Mouse (Mus musculus): Measurements from ENCODE around the gene Dppa1. TPM values are rescaled to one million over a fixed set of nuclear protein-coding genes. Genes with fewer than 3 reads are reported as not detected.

The Dppa1 gene
- polyA plus RNA-seq, 1 experiment from 2014 or later: not detected

DNA sequence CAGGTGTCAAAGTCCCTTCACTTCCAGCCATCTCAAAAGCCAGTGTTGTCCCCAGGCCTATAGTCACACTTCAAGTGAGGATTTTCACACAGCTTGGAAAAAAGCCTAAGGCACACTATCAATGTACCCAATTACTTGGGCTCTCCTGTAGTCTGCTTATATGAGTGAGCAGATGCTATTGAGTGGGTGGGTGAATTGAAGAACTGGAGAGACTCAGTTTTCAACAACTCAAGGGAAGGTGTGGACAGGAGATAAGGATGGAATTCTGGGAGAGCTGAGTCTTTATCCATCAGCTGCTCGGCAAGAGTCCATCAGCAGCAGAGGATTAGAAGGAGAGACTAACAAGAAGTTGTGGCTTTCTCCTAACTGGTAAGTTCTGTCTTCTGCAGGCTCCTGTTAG lies 57.7 kb downstream of the Dppa1 start, which contains the start of gene BC053393:
Gene BC053393, plus strand, starts transcription at position 210 of the 400 bp plus-strand sequence.
- Histone ChIP-seq H3K27ac (ENCODE audit: low read depth, low read length) (no peak within 1 kb of the TSS), H3K36me3 (ENCODE audit: control insufficient read depth, insufficient read depth, low read length) (no peaks in the 10 kb centered on the region), H3K4me1 (ENCODE audit: control insufficient read depth, insufficient read depth, low read length) (no peaks in the 10 kb centered on the region), H3K27me3 (ENCODE audit: control insufficient read depth, insufficient read depth, low read length) (no peaks in the 10 kb centered on the region), H3K4me2 (no peak within 1 kb of the TSS), H3K9me3 (replicated peaks; ENCODE audit: control insufficient read depth, low read length) (no peaks in the 10 kb centered on the region), H3K4me3 (ENCODE audit: low read depth, low read length) (no peak within 1 kb of the TSS), H3K9ac (ENCODE audit: low read depth, low read length) (no peak within 1 kb of the TSS)
- 7% methylated on average over 1 of the region's 1 CpGs for WGBS (ENCODE audit: insufficient replicate concordance)
- ATAC-seq (replicated peaks; ENCODE audit: insufficient number of reproducible peaks, low FRiP score, low TSS enrichment): no peak

DNA sequence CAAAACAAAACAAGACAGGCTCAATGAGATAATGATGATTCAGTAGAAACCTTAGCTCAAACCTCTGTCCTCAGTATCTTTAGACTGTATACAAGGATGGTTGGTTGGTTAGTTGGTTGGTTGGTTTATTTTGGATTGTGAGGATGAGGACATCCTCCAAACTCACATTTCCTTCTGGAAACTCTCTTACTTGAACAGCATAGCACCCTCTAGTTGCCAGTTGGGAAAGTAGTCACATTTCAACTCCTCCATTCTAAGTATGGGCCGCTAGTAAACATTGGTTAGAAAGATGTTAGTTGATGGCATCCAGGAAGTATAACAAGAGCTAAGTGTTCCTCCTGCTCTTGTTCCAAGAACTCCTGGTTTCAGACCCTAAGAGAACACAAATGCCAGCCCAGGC lies 60.0 kb downstream of the Dppa1 start:
- no peaks in the 10 kb centered on the region for H3K9me3 ChIP-seq (replicated peaks; ENCODE audit: control insufficient read depth, low read length)
- H3K4me1 ChIP-seq (ENCODE audit: control insufficient read depth, insufficient read depth, low read length): no peaks in the 10 kb centered on the region
- H3K36me3 ChIP-seq (ENCODE audit: control insufficient read depth, insufficient read depth, low read length): no peaks in the 10 kb centered on the region
- WGBS (ENCODE audit: insufficient replicate concordance): 72% methylated on average over 1 of the region's 1 CpGs
- no peaks in the 10 kb centered on the region for H3K27me3 ChIP-seq (ENCODE audit: control insufficient read depth, insufficient read depth, low read length)
- no peak overlapping the region for H3K27ac ChIP-seq (ENCODE audit: low read depth, low read length)
- H3K4me3 ChIP-seq (ENCODE audit: low read depth, low read length): no peak overlapping the region
- no peak overlapping the region for H3K9ac ChIP-seq (ENCODE audit: low read depth, low read length)
- no peak for ATAC-seq (replicated peaks; ENCODE audit: insufficient number of reproducible peaks, low FRiP score, low TSS enrichment)
- H3K4me2 ChIP-seq: no peak overlapping the region

DNA sequence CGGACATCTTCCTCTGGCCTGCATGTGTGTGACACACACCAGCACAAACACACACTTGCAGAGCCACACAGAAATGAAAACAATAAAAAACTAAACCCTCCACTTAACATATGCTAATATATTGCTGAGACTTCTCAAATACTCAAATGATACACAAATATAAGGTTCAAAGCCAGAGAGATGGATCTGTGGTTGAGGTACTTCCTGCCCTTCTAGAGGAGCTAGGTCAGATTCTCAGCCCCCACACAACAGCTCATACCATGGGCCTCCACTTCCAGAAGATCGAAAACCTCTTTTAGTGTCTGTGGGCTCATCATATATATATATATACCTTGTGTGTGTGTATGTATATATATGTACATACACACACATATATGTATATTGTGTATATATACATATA lies 63.1 kb downstream of the Dppa1 start:
- Histone ChIP-seq H3K36me3 (ENCODE audit: control insufficient read depth, insufficient read depth, low read length) (no peaks in the 10 kb centered on the region), H3K27me3 (ENCODE audit: control insufficient read depth, insufficient read depth, low read length) (no peaks in the 10 kb centered on the region), H3K27ac (ENCODE audit: low read depth, low read length) (no peak overlapping the region), H3K9me3 (replicated peaks; ENCODE audit: control insufficient read depth, low read length) (no peaks in the 10 kb centered on the region), H3K9ac (ENCODE audit: low read depth, low read length) (no peak overlapping the region), H3K4me2 (no peak overlapping the region), H3K4me3 (ENCODE audit: low read depth, low read length) (no peak overlapping the region), H3K4me1 (ENCODE audit: control insufficient read depth, insufficient read depth, low read length) (no peaks in the 10 kb centered on the region)
- WGBS (ENCODE audit: insufficient replicate concordance): 92% methylated on average over 2 of the region's 2 CpGs
- ATAC-seq (replicated peaks; ENCODE audit: insufficient number of reproducible peaks, low FRiP score, low TSS enrichment): no peak

DNA sequence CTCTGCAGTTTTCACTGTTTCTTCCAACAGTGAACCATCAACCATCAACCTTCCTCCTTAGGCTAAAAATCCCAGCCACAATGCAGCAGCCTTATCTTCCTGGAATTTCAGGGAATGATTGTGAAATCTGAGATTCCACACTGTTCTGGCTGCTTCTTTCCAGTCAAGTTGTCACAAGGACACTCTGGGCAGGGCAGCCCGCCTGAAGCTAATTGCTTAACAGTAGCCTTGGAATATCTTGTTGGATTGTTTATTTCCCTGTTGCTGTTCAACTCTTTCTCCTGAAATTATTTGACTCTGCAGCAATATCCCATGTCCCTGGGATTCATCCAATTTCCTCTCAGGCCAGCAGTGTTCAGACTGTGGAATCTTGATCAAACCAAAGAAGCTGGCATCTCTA lies 64.4 kb downstream of the Dppa1 start:
- H3K27me3 ChIP-seq (ENCODE audit: control insufficient read depth, insufficient read depth, low read length): no peaks in the 10 kb centered on the region
- H3K36me3 ChIP-seq (ENCODE audit: control insufficient read depth, insufficient read depth, low read length): no peaks in the 10 kb centered on the region
- no peaks in the 10 kb centered on the region for H3K4me1 ChIP-seq (ENCODE audit: control insufficient read depth, insufficient read depth, low read length)
- no peak for ATAC-seq (replicated peaks; ENCODE audit: insufficient number of reproducible peaks, low FRiP score, low TSS enrichment)
- H3K9me3 ChIP-seq (replicated peaks; ENCODE audit: control insufficient read depth, low read length): no peaks in the 10 kb centered on the region
- WGBS (ENCODE audit: insufficient replicate concordance): 40% methylated on average over 1 of the region's 1 CpGs
- H3K9ac ChIP-seq (ENCODE audit: low read depth, low read length): no peak overlapping the region
- H3K4me2 ChIP-seq: no peak overlapping the region
- no peak overlapping the region for H3K27ac ChIP-seq (ENCODE audit: low read depth, low read length)
- no peak overlapping the region for H3K4me3 ChIP-seq (ENCODE audit: low read depth, low read length)

DNA sequence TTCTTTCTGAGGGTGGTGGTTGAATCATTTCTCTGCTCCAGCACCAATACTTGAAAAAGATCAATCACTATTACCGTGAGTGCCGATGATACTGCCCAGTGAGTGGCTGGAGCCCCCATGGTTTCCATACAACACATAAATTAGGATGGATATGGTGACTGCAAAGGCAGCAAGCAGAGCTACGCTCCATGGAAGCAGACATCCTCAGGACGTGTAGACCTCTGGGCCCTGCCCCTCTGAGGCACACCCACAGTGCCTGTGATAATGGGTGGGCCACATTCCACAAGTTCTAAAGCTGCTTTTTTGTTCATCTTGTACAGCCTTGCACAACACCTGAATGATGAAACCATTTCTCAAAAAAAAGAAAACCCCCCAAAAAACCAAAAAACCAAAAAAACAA lies 68.0 kb downstream of the Dppa1 start:
- 79% methylated on average over 4 of the region's 4 CpGs for WGBS (ENCODE audit: insufficient replicate concordance)

More for the DNA sequence above, 68.0 kb downstream of the Dppa1 start:
- no peaks in the 10 kb centered on the region for H3K9me3 ChIP-seq (replicated peaks; ENCODE audit: control insufficient read depth, low read length)
- H3K4me3 ChIP-seq (ENCODE audit: low read depth, low read length): no peak overlapping the region
- no peak overlapping the region for H3K4me2 ChIP-seq
- no peak overlapping the region for H3K27ac ChIP-seq (ENCODE audit: low read depth, low read length)
- no peaks in the 10 kb centered on the region for H3K36me3 ChIP-seq (ENCODE audit: control insufficient read depth, insufficient read depth, low read length)
- H3K9ac ChIP-seq (ENCODE audit: low read depth, low read length): no peak overlapping the region
- no peaks in the 10 kb centered on the region for H3K27me3 ChIP-seq (ENCODE audit: control insufficient read depth, insufficient read depth, low read length)
- ATAC-seq (replicated peaks; ENCODE audit: insufficient number of reproducible peaks, low FRiP score, low TSS enrichment): no peak
- H3K4me1 ChIP-seq (ENCODE audit: control insufficient read depth, insufficient read depth, low read length): no peaks in the 10 kb centered on the region

Other genes with a start within 250 kb of the Dppa1 start
- gene Itk, start 239.7 kb downstream of the Dppa1 start, polyA plus RNA-seq (2014; fragmentation: Nextera tagmentation; extraction: Ambion mirVana): 0.10 TPM in 1 of 2 replicates, not detected in the other
- gene Fam71b, start 232.7 kb downstream of the Dppa1 start, polyA plus RNA-seq (2014; fragmentation: Nextera tagmentation; extraction: Ambion mirVana): 0.07 TPM in 1 of 2 replicates, not detected in the other
- gene Med7, start 192.3 kb downstream of the Dppa1 start, polyA plus RNA-seq (2014; fragmentation: Nextera tagmentation; extraction: Ambion mirVana): 57.8 and 60.1 TPM in 2 replicates
- 0.31 and 0.33 TPM in 2 replicates for gene Havcr2, start 174.3 kb downstream of the Dppa1 start, polyA plus RNA-seq (2014; fragmentation: Nextera tagmentation; extraction: Ambion mirVana)
- not detected in 2 replicates for gene Gm12169, start 105.0 kb downstream of the Dppa1 start, polyA plus RNA-seq (2014; fragmentation: Nextera tagmentation; extraction: Ambion mirVana)
- 0.23 and 0.56 TPM in 2 replicates for gene BC053393, start 57.7 kb downstream of the Dppa1 start, polyA plus RNA-seq (2014; fragmentation: Nextera tagmentation; extraction: Ambion mirVana)
- gene Timd2, start 77.8 kb upstream of the Dppa1 start, polyA plus RNA-seq (2014; fragmentation: Nextera tagmentation; extraction: Ambion mirVana): 0.24 and 0.33 TPM in 2 replicates
- 0.14 and 0.29 TPM in 2 replicates for gene Havcr1, start 105.8 kb upstream of the Dppa1 start, polyA plus RNA-seq (2014; fragmentation: Nextera tagmentation; extraction: Ambion mirVana)
- gene Timd4, start 181.5 kb upstream of the Dppa1 start, polyA plus RNA-seq (2014; fragmentation: Nextera tagmentation; extraction: Ambion mirVana): 0.15 and 0.16 TPM in 2 replicates